Mouse (Mus musculus) neural tube, embryonic 13.5 days (tissue): ENCODE measurements around the gene Foxq1. TPM values are rescaled to one million over a fixed set of nuclear protein-coding genes. Genes with fewer than 3 reads are reported as not detected.

Experiments
- ATAC-seq: fragments of 200-750 bp; cut with Nextera tagmentation; 2 replicates; pipeline ENCODE4 v1.8.0; 2017; ENCODE audit warnings: low read depth, mild to moderate bottlenecking, moderate TSS enrichment, moderate library complexity
- H3K27ac ChIP-seq: fragments of 300-500 bp; sonication (generic); replicated peaks from 2 replicates; pipeline ENCODE4 v1.5.1; 2015; ENCODE audit warnings: moderate library complexity, mild to moderate bottlenecking, inconsistent platforms
- H3K27me3 ChIP-seq: fragments of 300-500 bp; sonication (generic); 2 replicates; pipeline ENCODE4 v1.6.1; 2015; ENCODE audit warnings: mild to moderate bottlenecking, inconsistent platforms
- H3K36me3 ChIP-seq: fragments of 300-500 bp; sonication (generic); 2 replicates; pipeline ENCODE4 v1.6.1; 2015; ENCODE audit warnings: mild to moderate bottlenecking, inconsistent platforms
- H3K4me1 ChIP-seq: fragments of 300-500 bp; sonication (generic); replicated peaks from 2 replicates; pipeline ENCODE4 v1.6.1; 2015; ENCODE audit warnings: inconsistent platforms
- H3K4me2 ChIP-seq: fragments of 300-500 bp; sonication (generic); 2 replicates; pipeline ENCODE4 v1.6.1; 2015; ENCODE audit warnings: inconsistent platforms, mild to moderate bottlenecking, moderate library complexity
- H3K4me3 ChIP-seq: fragments of 300-500 bp; sonication (generic); 2 replicates; pipeline ENCODE4 v1.5.1; 2015; ENCODE audit warnings: mild to moderate bottlenecking, inconsistent platforms
- H3K9ac ChIP-seq: fragments of 300-500 bp; sonication (generic); 2 replicates; pipeline ENCODE4 v1.6.1; 2015; ENCODE audit warnings: moderate library complexity, mild to moderate bottlenecking, inconsistent platforms
- H3K9me3 ChIP-seq: fragments of 300-500 bp; sonication (generic); 2 replicates; pipeline ENCODE4 v1.6.1; 2016; ENCODE audit warnings: inconsistent platforms
- WGBS: fragments of 180-500 bp; shearing (Covaris S2); methylation state at CpG from one replicate; pipeline ENCODE4 v1.1.7; 2015; 5-methylcytosine and 5-hydroxymethylcytosine counted together
- polyA plus RNA-seq: library from polyadenylated mRNA; unstranded; fragments of >200 nt; fragmentation: Nextera tagmentation; extraction: Ambion mirVana; gene quantifications from 2 replicates; pipeline ENCODE4 v1.2.1, GENCODE M21; 2015

The Foxq1 gene
- polyA plus RNA-seq, 1 experiment from 2014 or later = 2.3 TPM

DNA sequence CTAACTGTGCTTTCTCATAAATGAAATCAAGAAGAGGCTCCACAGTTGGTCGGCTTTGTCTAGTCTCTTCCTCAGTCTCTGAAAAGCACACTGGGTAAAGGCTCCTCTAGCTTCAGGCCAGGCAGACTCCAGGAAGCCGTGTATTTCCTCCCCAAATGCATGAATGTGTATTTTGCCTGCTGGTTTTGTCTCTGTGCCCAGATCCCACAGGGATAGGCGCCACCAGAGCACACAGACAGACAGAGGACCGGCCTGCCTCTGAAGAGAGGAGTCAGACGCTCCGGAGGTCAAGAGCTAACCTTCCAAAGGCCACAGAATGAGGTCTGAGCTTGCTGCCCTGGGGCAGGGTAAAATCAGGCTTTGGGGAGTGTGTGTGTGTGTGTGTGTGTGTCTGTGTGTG is 21.6 kb downstream of the Foxq1 start:
- no peaks in the 10 kb centered on the region for H3K27me3 ChIP-seq
- ATAC-seq = no peak
- no peak overlapping the region for H3K9ac ChIP-seq
- H3K4me2 ChIP-seq = no peak overlapping the region
- no peaks in the 10 kb centered on the region for H3K9me3 ChIP-seq
- peaks cover 4% of the 10 kb centered on the region for H3K4me1 ChIP-seq
- H3K36me3 ChIP-seq = no peaks in the 10 kb centered on the region
- 19% methylated on average over 6 of the region's 6 CpGs for WGBS
- no peak overlapping the region for H3K27ac ChIP-seq
- no peak overlapping the region for H3K4me3 ChIP-seq

DNA sequence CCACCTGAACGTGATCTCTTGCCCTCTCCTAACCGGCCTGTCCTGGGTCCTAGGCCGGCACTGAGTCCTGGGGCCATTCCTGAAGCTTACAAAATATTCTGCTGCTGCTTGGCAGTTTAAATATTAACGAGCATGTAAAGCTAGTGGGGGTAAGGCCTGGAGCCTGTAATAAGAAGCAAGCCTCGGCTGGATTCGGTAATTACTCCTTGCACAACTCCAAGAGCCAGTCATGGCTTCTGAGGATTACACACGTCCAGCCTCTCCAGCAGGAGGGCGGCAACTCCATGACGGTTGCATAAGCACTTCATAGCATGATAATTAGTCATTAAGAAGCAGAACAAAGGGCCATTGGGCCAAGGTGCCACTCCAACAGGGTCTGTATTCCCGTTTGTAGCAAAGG is 22.5 kb downstream of the Foxq1 start:
- WGBS = 44% methylated on average over 10 of the region's 10 CpGs
- H3K4me2 ChIP-seq = no peak overlapping the region
- H3K4me3 ChIP-seq = no peak overlapping the region
- no peak overlapping the region for H3K27ac ChIP-seq
- peaks cover 4% of the 10 kb centered on the region for H3K4me1 ChIP-seq
- ATAC-seq = no peak
- H3K36me3 ChIP-seq = no peaks in the 10 kb centered on the region
- no peaks in the 10 kb centered on the region for H3K9me3 ChIP-seq
- no peaks in the 10 kb centered on the region for H3K27me3 ChIP-seq
- H3K9ac ChIP-seq = no peak overlapping the region

DNA sequence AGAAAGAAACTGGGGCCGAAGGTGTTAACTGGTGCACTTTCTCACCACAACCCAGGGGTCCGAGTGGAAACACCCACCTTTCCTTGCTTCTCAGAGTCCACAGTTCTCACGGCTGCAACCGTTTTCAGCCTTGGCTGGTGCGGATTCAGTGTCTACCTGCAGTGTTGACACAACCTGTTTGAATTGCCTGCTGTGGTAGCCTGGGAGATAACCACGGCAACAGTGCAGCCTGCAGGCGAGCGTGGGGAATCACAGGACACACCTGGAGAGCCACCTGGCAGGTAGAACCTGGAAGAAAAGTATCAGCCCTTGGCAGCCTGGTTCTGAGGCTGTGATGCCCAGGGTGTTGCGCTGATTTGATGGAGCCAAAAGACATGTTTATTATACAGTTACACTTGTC is 23.9 kb downstream of the Foxq1 start:
- no peak overlapping the region for H3K4me2 ChIP-seq
- H3K9ac ChIP-seq = no peak overlapping the region
- H3K4me1 ChIP-seq = peaks cover 4% of the 10 kb centered on the region
- no peak overlapping the region for H3K27ac ChIP-seq
- H3K9me3 ChIP-seq = no peaks in the 10 kb centered on the region
- 74% methylated on average over 9 of the region's 9 CpGs for WGBS
- no peak for ATAC-seq
- no peaks in the 10 kb centered on the region for H3K27me3 ChIP-seq
- H3K36me3 ChIP-seq = no peaks in the 10 kb centered on the region
- H3K4me3 ChIP-seq = no peak overlapping the region

DNA sequence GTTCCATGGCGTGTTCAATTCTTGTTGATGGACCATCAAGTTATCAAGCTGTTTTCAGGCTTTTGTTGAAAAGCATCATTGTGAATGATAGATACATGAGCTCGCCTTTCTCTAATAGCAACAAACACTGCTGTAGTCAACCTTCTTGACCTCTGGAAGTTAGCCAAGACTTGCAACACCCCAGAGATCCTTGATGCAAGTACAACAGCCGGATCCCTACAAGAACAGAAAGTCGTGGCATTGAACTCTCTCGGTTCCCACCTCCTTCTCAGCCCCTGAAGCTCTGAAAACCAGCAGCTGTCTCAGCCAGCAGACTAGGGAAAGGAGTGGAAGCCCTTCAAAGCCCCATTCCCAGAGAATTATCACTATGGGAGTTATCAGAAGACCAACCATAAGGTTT is 31.4 kb downstream of the Foxq1 start:
- H3K9ac ChIP-seq = no peak overlapping the region
- no peaks in the 10 kb centered on the region for H3K36me3 ChIP-seq
- 71% methylated on average over 5 of the region's 5 CpGs for WGBS
- H3K4me3 ChIP-seq = no peak overlapping the region
- no peaks in the 10 kb centered on the region for H3K27me3 ChIP-seq
- no peak overlapping the region for H3K4me2 ChIP-seq
- H3K9me3 ChIP-seq = no peaks in the 10 kb centered on the region
- no peak for ATAC-seq
- no peak overlapping the region for H3K27ac ChIP-seq
- H3K4me1 ChIP-seq = no peaks in the 10 kb centered on the region

DNA sequence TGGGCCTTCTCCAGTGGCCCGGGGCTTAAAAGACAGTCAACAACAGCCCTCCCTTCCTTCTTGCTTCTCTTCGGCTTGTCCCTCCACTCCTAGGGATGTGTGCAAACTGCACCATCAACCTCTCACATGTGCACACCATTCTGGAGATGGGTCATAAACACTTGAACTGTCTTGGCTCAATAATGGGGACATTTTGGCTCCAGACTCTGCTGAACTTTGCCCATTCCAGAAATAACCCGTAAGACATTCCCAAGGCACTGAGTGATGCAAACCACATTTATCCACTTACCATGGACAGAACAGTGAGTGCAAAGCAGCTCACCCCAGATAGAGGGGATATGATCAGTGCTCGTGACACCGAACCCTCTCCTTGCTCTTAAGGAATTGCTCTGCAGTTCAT is 43.6 kb downstream of the Foxq1 start:
- H3K4me3 ChIP-seq = no peak overlapping the region
- H3K9ac ChIP-seq = no peak overlapping the region
- no peak overlapping the region for H3K4me2 ChIP-seq
- H3K36me3 ChIP-seq = no peaks in the 10 kb centered on the region
- H3K9me3 ChIP-seq = no peaks in the 10 kb centered on the region
- H3K4me1 ChIP-seq = no peaks in the 10 kb centered on the region
- 83% methylated on average over 5 of the region's 5 CpGs for WGBS
- no peaks in the 10 kb centered on the region for H3K27me3 ChIP-seq
- no peak overlapping the region for H3K27ac ChIP-seq
- ATAC-seq = no peak

DNA sequence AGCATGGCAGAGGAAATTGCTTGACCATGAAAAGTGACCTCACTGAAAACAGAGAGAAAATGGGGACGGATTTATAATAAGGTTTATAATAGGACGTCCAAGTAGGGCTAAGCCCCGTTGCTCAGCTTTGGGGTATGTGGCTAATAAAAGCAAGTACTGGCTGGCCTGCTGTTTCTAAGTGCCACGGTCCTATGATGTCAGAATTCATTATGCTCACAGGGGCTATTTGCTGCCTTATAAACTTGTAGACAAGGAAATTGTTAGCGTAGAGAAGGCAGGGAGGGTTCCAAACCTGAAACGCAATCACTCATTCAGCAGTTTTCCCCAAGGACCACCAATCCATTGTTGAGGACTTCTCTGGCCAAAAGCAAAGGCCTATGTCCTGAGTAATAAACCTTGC is 48.0 kb downstream of the Foxq1 start:
- H3K36me3 ChIP-seq = no peaks in the 10 kb centered on the region
- H3K4me2 ChIP-seq = no peak overlapping the region
- 71% methylated on average over 6 of the region's 6 CpGs for whole genome bisulfite sequencing
- H3K4me1 ChIP-seq = no peaks in the 10 kb centered on the region
- ATAC-seq = no peak
- peaks cover 3% of the 10 kb centered on the region for H3K27me3 ChIP-seq
- no peak overlapping the region for H3K4me3 ChIP-seq
- H3K9me3 ChIP-seq = no peaks in the 10 kb centered on the region
- no peak overlapping the region for H3K27ac ChIP-seq
- no peak overlapping the region for H3K9ac ChIP-seq

Other genes starting within 250 kb of the Foxq1 start
- not detected in 2 replicates for gene A530084C06Rik, start 3.2 kb downstream of the Foxq1 start, polyA plus RNA-seq
- gene Foxf2, start 69.7 kb downstream of the Foxq1 start, polyA plus RNA-seq = 5.0 and 5.5 TPM in 2 replicates